Comparison of ENCODE assay signal across 16 mouse cellular contexts in genomic region chr1:121178611-121179245, GRCm38 (mm10).
DNase-seq lines count a peak whose midpoint lies in the region; ATAC-seq and TF ChIP-seq lines count a peak whose summit lies in the region.
"Had no signal": no experiment of that assay in that cellular context is flagged by ENCODE, and none has a peak within 500 bp of the region (broad histone marks: within the 10 kb centered on the region; RNA-seq: fewer than 3 reads in every experiment).

No protein-coding gene starts in this region.

- 1% methylated on average over 17 of the region's 17 CpGs for WGBS in forebrain, postnatal 0 days
- WGBS in forebrain, embryonic 11.5 days, result 1% methylated on average over 17 of the region's 17 CpGs
- WGBS in limb, embryonic 10.5 days, result under 1% methylated on average over 17 of the region's 17 CpGs
- under 1% methylated on average over 17 of the region's 17 CpGs for WGBS in neural tube, embryonic 12.5 days

- no peaks in the 10 kb centered on the region for H3K36me3 ChIP-seq in forebrain, postnatal 0 days (ENCODE audit: insufficient read depth)
- H3K36me3 ChIP-seq in forebrain, embryonic 11.5 days (ENCODE audit: control insufficient read depth, insufficient read depth, low read length), result no peaks in the 10 kb centered on the region
- H3K36me3 ChIP-seq in megakaryocyte, embryonic 14.5 days (replicated peaks; ENCODE audit: low read length), result no peaks in the 10 kb centered on the region
- no peaks in the 10 kb centered on the region for H3K36me3 ChIP-seq in limb, embryonic 10.5 days
- no peaks in the 10 kb centered on the region for H3K36me3 ChIP-seq in neural tube, embryonic 12.5 days
- H3K36me3 ChIP-seq: forebrain, embryonic 15.5 days; heart, embryonic 15.5 days had no signal

- DNase-seq in forebrain, postnatal 0 days, result peak; percentile 35
- DNase-seq in forebrain, embryonic 11.5 days (ENCODE audit: low spot score), result no peak
- peak; percentile 39 for DNase-seq in limb, embryonic 10.5 days (ENCODE audit: low spot score)
- DNase-seq in cerebellum, adult 11 months, result no peak
- DNase-seq: gastrocnemius, postnatal 25 days; thymus, adult 2 months had no signal

- no peaks in the 10 kb centered on the region for H3K4me1 ChIP-seq in forebrain, postnatal 0 days (ENCODE audit: insufficient read depth)
- peaks cover 11% of the 10 kb centered on the region for H3K4me1 ChIP-seq in forebrain, embryonic 11.5 days (replicated peaks; ENCODE audit: control insufficient read depth, insufficient read depth, low read length)
- H3K4me1 ChIP-seq in megakaryocyte, embryonic 14.5 days, result peaks cover 6% of the 10 kb centered on the region
- peaks cover 18% of the 10 kb centered on the region for H3K4me1 ChIP-seq in limb, embryonic 10.5 days
- H3K4me1 ChIP-seq in neural tube, embryonic 12.5 days, result peaks cover 8% of the 10 kb centered on the region; the same call in 1 of the 2 replicates

- H3K27me3 ChIP-seq in forebrain, postnatal 0 days (ENCODE audit: insufficient read depth, low read length), result peaks cover 73% of the 10 kb centered on the region
- H3K27me3 ChIP-seq in forebrain, embryonic 11.5 days (ENCODE audit: control insufficient read depth, insufficient read depth, low read length), result peaks cover 64% of the 10 kb centered on the region
- H3K27me3 ChIP-seq in megakaryocyte, embryonic 14.5 days (replicated peaks), result peaks cover 42% of the 10 kb centered on the region
- H3K27me3 ChIP-seq in limb, embryonic 10.5 days (ENCODE audit: low read depth, poor library complexity, severe bottlenecking), result peaks cover 89% of the 10 kb centered on the region
- H3K27me3 ChIP-seq in neural tube, embryonic 12.5 days (replicated peaks), result peaks cover 44% of the 10 kb centered on the region

- no peak overlapping the region for H3K27ac ChIP-seq in forebrain, postnatal 0 days (ENCODE audit: low read depth, low read length)
- H3K27ac ChIP-seq in forebrain, embryonic 11.5 days (ENCODE audit: low read depth, low read length), result no peak overlapping the region
- H3K27ac ChIP-seq in limb, embryonic 10.5 days, result no peak overlapping the region
- H3K27ac ChIP-seq in neural tube, embryonic 12.5 days, result no peak overlapping the region
- H3K27ac ChIP-seq: forebrain, embryonic 15.5 days; heart, embryonic 15.5 days; left cerebral cortex, adult 2 months; liver, embryonic 14.5 days; macrophage had no signal

- no peaks in the 10 kb centered on the region for H3K9me3 ChIP-seq in forebrain, postnatal 0 days (ENCODE audit: low read length)
- H3K9me3 ChIP-seq in forebrain, embryonic 11.5 days (ENCODE audit: control insufficient read depth, low read length), result no peaks in the 10 kb centered on the region
- H3K9me3 ChIP-seq in megakaryocyte, embryonic 14.5 days, result 0 out of 2 replicates have a peak, but pooled peaks cover 4% of the 10 kb centered on the region
- no peaks in the 10 kb centered on the region for H3K9me3 ChIP-seq in limb, embryonic 10.5 days (replicated peaks)
- no peaks in the 10 kb centered on the region for H3K9me3 ChIP-seq in neural tube, embryonic 12.5 days
- H3K9me3 ChIP-seq: forebrain, embryonic 15.5 days; heart, embryonic 15.5 days had no signal

- H3K4me2 ChIP-seq in forebrain, postnatal 0 days (ENCODE audit: low read depth), result no peak overlapping the region
- H3K4me2 ChIP-seq in forebrain, embryonic 11.5 days (ENCODE audit: low read depth, low read length, severe bottlenecking), result no peak overlapping the region
- 0 out of 2 replicates have a peak overlapping the region, but pooled peaks have one; percentile 16 for H3K4me2 ChIP-seq in neural tube, embryonic 12.5 days (replicated peaks)

- ATAC-seq in forebrain, postnatal 0 days, result no peak
- no peak for ATAC-seq in forebrain, embryonic 11.5 days (replicated peaks; ENCODE audit: low FRiP score)
- no peak for ATAC-seq in megakaryocyte, adult 5-6 weeks (ENCODE audit: poor library complexity, severe bottlenecking)
- no peak for ATAC-seq in neural tube, embryonic 12.5 days (ENCODE audit: low FRiP score, low read depth)
- ATAC-seq in megakaryocyte-erythroid progenitor cell, adult 5-6 weeks (replicated peaks; ENCODE audit: low FRiP score, low TSS enrichment, poor library complexity, severe bottlenecking), result no peak
- ATAC-seq: intestine, postnatal 0 days had no signal

- H3K9ac ChIP-seq in forebrain, postnatal 0 days, result no peak overlapping the region
- H3K9ac ChIP-seq in forebrain, embryonic 11.5 days (ENCODE audit: low read length), result no peak overlapping the region
- no peak overlapping the region for H3K9ac ChIP-seq in neural tube, embryonic 12.5 days
- H3K9ac ChIP-seq: heart, embryonic 15.5 days; liver, embryonic 14.5 days had no signal

- no peak overlapping the region for H3K4me3 ChIP-seq in forebrain, postnatal 0 days (ENCODE audit: low read depth, low read length)
- no peak overlapping the region for H3K4me3 ChIP-seq in forebrain, embryonic 11.5 days (ENCODE audit: low read depth, low read length)
- peak overlapping the region; percentile 33 for H3K4me3 ChIP-seq in megakaryocyte, embryonic 14.5 days (replicated peaks)
- H3K4me3 ChIP-seq in limb, embryonic 10.5 days, result peak overlapping the region; percentile 8; the same call in 1 of the 2 replicates
- H3K4me3 ChIP-seq in neural tube, embryonic 12.5 days, result no peak overlapping the region
- H3K4me3 ChIP-seq: left cerebral cortex, adult 2 months had no signal

- TF ChIP-seq CTCF in forebrain, postnatal 0 days (IDR thresholded peaks at IDR 0.05; ENCODE audit: low read depth), result no peak

Comparison
In these comparisons a context has a peak if more than half of its experiments do, and no peak if none do; other contexts are left out.
1. DNase-seq: peak in forebrain, postnatal 0 days (single experiment) and limb, embryonic 10.5 days (single experiment); none in forebrain, embryonic 11.5 days (single experiment) and cerebellum, adult 11 months (single experiment).
2. H3K4me3 ChIP-seq: peak in megakaryocyte, embryonic 14.5 days (single experiment) and limb, embryonic 10.5 days (single experiment); none in forebrain, postnatal 0 days (single experiment), forebrain, embryonic 11.5 days (single experiment) and neural tube, embryonic 12.5 days (single experiment).